Mouse (Mus musculus): Measurements from ENCODE around the gene AI464131.

- TF ChIP-seq GATA1 (IDR thresholded peaks at IDR 0.05; ENCODE audit: borderline replicate concordance, low read length) (no peak), POLR2AphosphoS5 (IDR thresholded peaks at IDR 0.05; ENCODE audit: insufficient replicate concordance, low read depth, low read length) (no peak), CTCF (IDR thresholded peaks at IDR 0.05; ENCODE audit: low read depth, low read length) (no peak), TAL1 (conservative IDR thresholded peaks at IDR 0.05; ENCODE audit: low read depth, low read length) (no peak), GATA2 (IDR thresholded peaks at IDR 0.05; ENCODE audit: borderline replicate concordance, low read depth, low read length) (no peak)
Observed at GRCm38 (mm10) chr4:41504325-41504724, 1.4 kb upstream of the AI464131 start.

Measured in G1E (cell line).